Mouse (Mus musculus): ENCODE measurements around the gene Cd6. TPM values are rescaled to one million over a fixed set of nuclear protein-coding genes. Genes with fewer than 3 reads are reported as not detected.

The Cd6 gene
- total RNA-seq, 2 experiments from 2014 or later: 0.14 to 0.41 TPM

Other genes starting within 250 kb of the Cd6 start
- 100 to 1,000 TPM; 202 to 215 TPM for gene Ddb1, start 224.7 kb downstream of the Cd6 start, total RNA-seq (2021)
- gene Tkfc, start 224.4 kb downstream of the Cd6 start, total RNA-seq (2021): 10 to 100 TPM; 21.7 to 24.4 TPM
- under 1 TPM; 0.60 to 0.91 TPM for gene Vwce, start 195.8 kb downstream of the Cd6 start, total RNA-seq (2021)
- gene Pga5, start 152.0 kb downstream of the Cd6 start, total RNA-seq (2021): not detected
- 10 to 100 TPM; 25.1 to 26.6 TPM for gene Vps37c, start 141.3 kb downstream of the Cd6 start, total RNA-seq (2021)
- under 1 TPM in 1 of 2 experiments, not detected in 1; 0.19 TPM for gene Cd5, start 91.1 kb downstream of the Cd6 start, total RNA-seq (2021)
- 1 to 10 TPM; 1.8 to 3.0 TPM for gene Slc15a3, start 9.7 kb upstream of the Cd6 start, total RNA-seq (2021)
- gene Tmem132a, start 39.9 kb upstream of the Cd6 start, total RNA-seq (2021): 100 to 1,000 TPM; 221 to 224 TPM
- 10 to 100 TPM; 33.2 to 40.9 TPM for gene Tmem109, start 51.9 kb upstream of the Cd6 start, total RNA-seq (2021)
- 100 to 1,000 TPM; 198 to 203 TPM for gene Prpf19, start 65.2 kb upstream of the Cd6 start, total RNA-seq (2021)
- not detected for gene Zp1, start 90.6 kb upstream of the Cd6 start, total RNA-seq (2021)
- gene Ptgdr2, start 107.1 kb upstream of the Cd6 start, total RNA-seq (2021): under 1 TPM; 0.29 to 0.32 TPM
- gene Ccdc86, start 119.2 kb upstream of the Cd6 start, total RNA-seq (2021): 1 to 10 TPM; 8.9 to 9.5 TPM
- not detected for gene Ms4a10, start 144.6 kb upstream of the Cd6 start, total RNA-seq (2021)
- not detected for gene Ms4a15, start 163.2 kb upstream of the Cd6 start, total RNA-seq (2021)
- not detected for gene Ms4a18, start 188.0 kb upstream of the Cd6 start, total RNA-seq (2021)